Mouse (Mus musculus) gastrocnemius, postnatal 10 days (tissue): ENCODE measurements at regions not wholly inside any gene's neighbourhood (a gene's known extent, or its start where the extent isn't known, plus 50 kb on each side); places are given as distances from the start of the nearest gene placed in this dataset.

Experiments
- DNase-seq: peaks from one replicate; pipeline ENCODE4 v3.0.0; 2021; ENCODE audit warnings: mixed read lengths

GRCm38 (mm10) chr9:88069834-88070233 is 257.2 kb upstream of the Nt5e start:
- DNase-seq = no peak

GRCm38 (mm10) chr9:88073165-88073564 is 253.8 kb upstream of the Nt5e start:
- DNase-seq = peak; percentile 63

GRCm38 (mm10) chr9:88073579-88073978 is 253.4 kb upstream of the Nt5e start:
- DNase-seq = no peak

- DNase-seq = no peak
Observed at GRCm38 (mm10) chr9:88082931-88083479, 244.0 kb upstream of the Nt5e start.

- no peak for DNase-seq
Observed at GRCm38 (mm10) chr9:88085181-88085816, 241.7 kb upstream of the Nt5e start.

- DNase-seq = no peak
Observed at GRCm38 (mm10) chr9:88085866-88086265, 241.1 kb upstream of the Nt5e start.

- DNase-seq = no peak
Observed at GRCm38 (mm10) chr9:88091781-88092527, 235.0 kb upstream of the Nt5e start.

GRCm38 (mm10) chr9:88092561-88092960 is 234.4 kb upstream of the Nt5e start:
- no peak for DNase-seq

GRCm38 (mm10) chr9:88113094-88113493 is 213.9 kb upstream of the Nt5e start:
- no peak for DNase-seq

GRCm38 (mm10) chr9:88120536-88120935 is 206.5 kb upstream of the Nt5e start:
- DNase-seq = no peak

- no peak for DNase-seq
Observed at GRCm38 (mm10) chr9:88120963-88121570, 205.9 kb upstream of the Nt5e start.

- DNase-seq = peak; percentile 62
Observed at GRCm38 (mm10) chr9:88124322-88125005, 202.5 kb upstream of the Nt5e start.

- DNase-seq = no peak
Observed at GRCm38 (mm10) chr9:88163025-88163780, 163.8 kb upstream of the Nt5e start.

GRCm38 (mm10) chr9:88177575-88178254 is 149.3 kb upstream of the Nt5e start:
- no peak for DNase-seq

- DNase-seq = no peak
Observed at GRCm38 (mm10) chr9:88181189-88181994, 145.6 kb upstream of the Nt5e start.

GRCm38 (mm10) chr9:88207378-88207777 is 119.6 kb upstream of the Nt5e start:
- no peak for DNase-seq

GRCm38 (mm10) chr9:88208022-88208421 is 119.0 kb upstream of the Nt5e start:
- DNase-seq = no peak

- DNase-seq = no peak
Observed at GRCm38 (mm10) chr9:88214758-88215157, 112.2 kb upstream of the Nt5e start.

GRCm38 (mm10) chr9:88220360-88220759 is 106.6 kb upstream of the Nt5e start:
- no peak for DNase-seq

- DNase-seq = no peak
Observed at GRCm38 (mm10) chr9:88221276-88221675, 105.7 kb upstream of the Nt5e start.
